Mouse (Mus musculus) urinary bladder, postnatal 36 days (tissue): Measurements from ENCODE around the gene Hcrtr2.

Experiments
- DNase-seq, 2 experiments: peaks; one replicate each; pipeline ENCODE4 v3.0.0; 2022; ENCODE audit warnings: low spot score in 2 of 2, mixed read lengths in 1 of 2

The Hcrtr2 gene

GRCm38 (mm10) chr9:76235945-76236503, 87.6 kb downstream of the Hcrtr2 start:
- peak in 1 of 2 experiments; percentile 15 for DNase-seq

GRCm38 (mm10) chr9:76234899-76235298, 88.8 kb downstream of the Hcrtr2 start:
- DNase-seq = no peak

GRCm38 (mm10) chr9:76230400-76230799, 93.3 kb downstream of the Hcrtr2 start:
- no peak for DNase-seq

DNA sequence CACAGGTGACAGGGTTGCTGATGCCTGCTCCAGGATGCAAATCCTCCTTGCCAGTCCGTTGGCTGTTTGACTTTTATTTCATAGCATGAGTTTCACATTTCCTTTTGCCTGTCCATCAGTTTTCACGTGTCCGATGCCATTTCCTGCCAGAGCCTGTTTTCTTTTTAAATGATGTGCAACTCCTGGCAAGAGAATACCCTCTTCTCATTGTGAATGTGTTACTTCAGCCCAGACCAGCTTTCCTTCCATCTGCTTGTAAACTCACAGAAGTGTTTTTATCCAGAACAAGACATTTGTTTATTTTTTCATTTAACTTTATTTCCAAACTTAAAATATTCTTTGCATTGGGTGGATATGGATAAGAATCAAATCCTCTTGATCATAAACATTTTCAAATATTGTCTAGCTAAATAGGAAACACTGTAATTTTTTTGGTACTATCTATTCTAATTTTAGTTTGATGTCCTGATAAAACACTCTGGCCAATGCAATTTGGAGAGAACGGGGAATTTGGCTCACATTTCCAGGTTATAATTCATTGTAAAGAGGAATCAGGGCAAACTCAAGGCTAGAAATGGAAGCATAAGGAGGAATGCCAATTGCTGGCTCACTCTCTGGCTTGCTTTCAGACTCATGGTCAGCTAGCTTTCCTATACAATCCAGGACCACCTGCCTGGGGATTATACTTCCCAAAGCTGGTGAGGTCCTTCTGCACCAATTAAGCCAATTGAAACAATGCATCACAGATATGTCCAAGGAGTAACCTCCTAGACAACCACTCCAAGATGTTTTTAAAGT, 106.3 kb downstream of the Hcrtr2 start:
- DNase-seq = no peak

DNA sequence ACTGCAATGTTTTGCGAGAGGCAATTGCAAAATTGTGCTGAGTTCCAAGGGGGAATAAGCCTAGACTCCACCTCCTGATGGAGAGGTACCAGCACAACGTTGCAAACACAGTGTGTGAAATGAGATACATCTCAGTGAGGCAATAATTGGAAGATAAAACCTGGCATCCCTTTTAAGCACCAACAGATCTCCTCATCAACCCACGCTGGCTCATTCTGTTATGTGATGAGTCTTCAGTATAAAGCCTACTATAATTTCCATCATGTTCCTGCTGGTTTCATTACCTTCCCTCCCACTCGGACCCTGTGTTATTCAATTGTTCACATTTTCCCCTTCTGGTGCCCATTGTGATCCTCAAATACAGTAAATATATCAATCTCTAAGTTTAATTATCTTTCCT, 109.0 kb downstream of the Hcrtr2 start:
- no peak for DNase-seq

DNA sequence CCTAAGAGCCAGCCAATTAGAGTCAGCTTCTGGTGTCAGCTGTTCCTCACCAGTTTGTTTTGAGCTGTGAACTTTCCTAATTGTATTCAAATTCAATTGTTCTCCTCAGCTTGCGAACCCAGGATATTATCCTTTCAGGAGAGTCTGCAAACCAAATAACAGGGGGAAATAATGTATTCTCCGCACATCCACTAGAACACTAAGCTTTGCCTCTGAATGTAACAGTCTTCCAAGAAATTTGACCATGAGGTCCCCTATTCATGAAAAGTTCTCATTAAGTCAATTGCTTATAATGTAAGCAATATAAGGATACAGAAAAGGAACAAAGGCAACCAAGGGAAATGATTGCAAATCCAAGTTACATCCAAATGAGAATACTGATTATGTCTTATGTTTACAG, 110.1 kb downstream of the Hcrtr2 start, which contains the start of gene Gfral:
Gfral (minus strand) TSS at position 101 of the 400 bp plus-strand sequence.
- no peak for DNase-seq

GRCm38 (mm10) chr9:76196917-76197316, 126.7 kb downstream of the Hcrtr2 start:
- no peak for DNase-seq

GRCm38 (mm10) chr9:76179221-76179620, 144.4 kb downstream of the Hcrtr2 start:
- no peak for DNase-seq
